Mouse (Mus musculus): ENCODE measurements around the gene Nek8. TPM values are rescaled to one million over a fixed set of nuclear protein-coding genes. Genes with fewer than 3 reads are reported as not detected.

Gene Nek8
- polyA plus RNA-seq, 1 experiment from 2014 or later, result 6.6 TPM

DNA sequence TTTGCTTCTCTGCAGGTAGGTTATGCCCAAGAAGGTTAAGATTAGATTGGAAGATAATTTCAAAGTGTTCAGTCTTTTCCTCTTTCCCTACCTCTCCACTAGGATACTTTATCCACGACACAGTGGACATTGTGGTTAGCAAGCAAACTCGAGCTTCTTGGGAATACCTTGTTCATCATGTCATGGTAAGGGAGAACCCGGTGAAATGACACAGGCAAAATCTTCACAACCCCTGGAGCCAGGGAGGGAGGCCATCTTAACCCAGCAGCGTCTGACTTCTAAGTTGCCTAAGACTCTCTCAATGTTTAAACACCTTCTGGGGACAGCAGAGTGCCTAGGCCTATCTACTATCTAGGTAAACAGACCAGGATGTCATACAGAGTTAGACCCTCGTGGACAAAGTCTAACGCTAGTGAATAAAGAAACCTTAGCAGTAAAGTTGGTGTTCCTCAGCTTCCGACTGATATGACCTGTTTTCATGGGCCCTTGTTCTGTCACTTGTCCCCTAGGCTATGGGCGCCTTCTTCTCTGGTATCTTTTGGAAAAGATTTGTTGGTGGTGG lies 3.0 kb upstream of the Nek8 start:
- no peak for ATAC-seq
- Histone ChIP-seq H3K9ac (ENCODE audit: low read depth, low read length) (no peak overlapping the region), H3K4me1 (ENCODE audit: control insufficient read depth, insufficient read depth, low read length) (peaks cover 35% of the 10 kb centered on the region), H3K27me3 (ENCODE audit: control insufficient read depth, insufficient read depth, low read depth, low read length) (no peaks in the 10 kb centered on the region), H3K36me3 (ENCODE audit: control insufficient read depth, insufficient read depth, low read length) (peaks cover 13% of the 10 kb centered on the region), H3K4me2 (ENCODE audit: low read length) (peak overlapping the region; percentile 74), H3K4me3 (ENCODE audit: low read depth, low read length) (peak overlapping the region; percentile 35), H3K27ac (ENCODE audit: low read length) (no peak overlapping the region), H3K9me3 (replicated peaks; ENCODE audit: control insufficient read depth, low read length, poor library complexity, severe bottlenecking) (no peaks in the 10 kb centered on the region)
- 35% methylated on average over 8 of the region's 8 CpGs for WGBS

DNA sequence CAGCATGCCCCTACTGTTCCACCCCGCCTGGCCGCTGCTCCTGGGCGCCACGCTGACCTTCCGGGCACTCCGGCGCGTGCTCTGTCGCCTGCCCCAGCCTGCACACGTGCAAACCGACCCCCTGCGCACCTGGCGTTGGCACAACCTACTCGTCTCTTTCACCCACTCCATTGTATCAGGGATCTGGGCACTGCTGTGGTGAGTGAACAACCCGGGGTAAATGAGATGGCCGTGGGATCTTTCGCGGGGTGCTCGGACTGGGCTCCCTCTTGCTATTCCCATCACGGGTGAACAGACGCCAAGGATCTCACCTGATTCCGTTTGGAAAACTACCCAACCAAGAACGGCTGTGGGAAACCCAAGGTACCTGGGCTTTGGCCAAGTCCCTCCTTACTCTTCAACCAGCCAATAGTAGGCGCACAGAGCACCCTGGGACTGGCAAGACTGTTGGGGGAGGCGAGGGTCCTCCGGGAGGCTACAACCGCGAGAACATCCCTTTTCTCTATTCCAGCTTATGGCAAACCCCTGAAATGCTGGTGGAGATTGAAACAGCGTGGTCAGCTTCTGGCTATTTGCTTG lies 2.5 kb upstream of the Nek8 start:
- H3K9ac ChIP-seq (ENCODE audit: low read depth, low read length), result peak overlapping the region; percentile 54
- H3K27me3 ChIP-seq (ENCODE audit: control insufficient read depth, insufficient read depth, low read depth, low read length), result no peaks in the 10 kb centered on the region
- peak overlapping the region; percentile 76 for H3K27ac ChIP-seq (ENCODE audit: low read length)
- H3K4me3 ChIP-seq (ENCODE audit: low read depth, low read length), result peak overlapping the region; percentile 35
- 3% methylated on average over 29 of the region's 29 CpGs for WGBS
- no peak for ATAC-seq
- H3K4me2 ChIP-seq (ENCODE audit: low read length), result peak overlapping the region; percentile 74
- H3K9me3 ChIP-seq (replicated peaks; ENCODE audit: control insufficient read depth, low read length, poor library complexity, severe bottlenecking), result no peaks in the 10 kb centered on the region
- H3K36me3 ChIP-seq (ENCODE audit: control insufficient read depth, insufficient read depth, low read length), result peaks cover 13% of the 10 kb centered on the region
- H3K4me1 ChIP-seq (ENCODE audit: control insufficient read depth, insufficient read depth, low read length), result peaks cover 32% of the 10 kb centered on the region

DNA sequence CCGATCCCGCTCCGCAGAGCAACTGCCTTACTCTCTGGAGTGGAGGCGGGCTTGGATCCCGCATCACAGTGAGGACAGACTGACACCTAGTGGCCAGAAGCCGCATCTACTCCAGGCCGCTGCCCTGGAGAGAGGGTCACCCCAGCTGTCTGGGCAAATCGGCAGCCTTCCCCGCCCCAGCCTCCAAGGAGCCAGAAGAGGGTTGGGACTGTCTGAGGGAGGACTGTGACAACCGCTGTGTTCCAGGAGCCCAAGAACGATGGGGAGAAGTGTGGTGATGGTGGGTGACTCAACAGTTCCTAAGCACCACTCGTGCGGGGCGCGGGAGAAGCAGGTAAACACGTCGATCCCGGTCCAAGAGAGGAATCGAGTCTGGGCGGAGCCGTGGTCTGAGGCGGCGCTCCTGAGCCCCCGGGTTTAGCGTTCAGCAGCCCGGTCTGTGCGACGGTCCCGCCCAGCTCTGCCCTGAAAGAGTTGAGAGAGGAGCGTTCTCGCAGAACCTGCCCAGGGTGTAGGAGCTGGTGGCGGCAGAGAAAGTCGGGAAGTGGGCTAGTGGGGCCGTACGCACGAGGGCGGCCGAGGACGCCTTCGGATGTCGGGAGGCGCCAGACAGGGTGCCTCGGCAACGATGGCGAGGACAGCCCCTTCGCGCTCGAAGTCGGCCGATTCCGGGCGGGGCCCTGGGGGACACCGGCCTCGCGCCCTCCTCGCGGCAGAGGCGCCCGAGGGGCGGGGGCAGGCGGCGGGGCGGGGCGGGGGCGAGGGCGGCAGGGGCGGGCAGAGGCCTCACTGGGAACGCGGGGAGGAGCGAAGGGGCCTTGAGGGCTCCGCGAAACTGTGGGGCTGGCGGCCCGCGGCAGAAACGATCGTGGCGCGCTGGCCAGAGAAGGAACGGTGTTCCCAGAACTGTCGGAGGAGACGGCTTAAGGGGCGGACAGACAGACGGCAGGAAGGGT lies 1.7 kb upstream of the Nek8 start:
- under 1% methylated on average over 56 of the region's 84 CpGs for WGBS
- Histone ChIP-seq H3K36me3 (ENCODE audit: control insufficient read depth, insufficient read depth, low read length) (peaks cover 13% of the 10 kb centered on the region), H3K9me3 (replicated peaks; ENCODE audit: control insufficient read depth, low read length, poor library complexity, severe bottlenecking) (no peaks in the 10 kb centered on the region), H3K27ac (ENCODE audit: low read length) (peak overlapping the region; percentile 76), H3K4me1 (ENCODE audit: control insufficient read depth, insufficient read depth, low read length) (peaks cover 30% of the 10 kb centered on the region), H3K4me3 (ENCODE audit: low read depth, low read length) (peak overlapping the region; percentile 35), H3K9ac (ENCODE audit: low read depth, low read length) (peak overlapping the region; percentile 54), H3K27me3 (ENCODE audit: control insufficient read depth, insufficient read depth, low read depth, low read length) (no peaks in the 10 kb centered on the region), H3K4me2 (ENCODE audit: low read length) (peak overlapping the region; percentile 74)
- peak; percentile 90 for ATAC-seq

DNA sequence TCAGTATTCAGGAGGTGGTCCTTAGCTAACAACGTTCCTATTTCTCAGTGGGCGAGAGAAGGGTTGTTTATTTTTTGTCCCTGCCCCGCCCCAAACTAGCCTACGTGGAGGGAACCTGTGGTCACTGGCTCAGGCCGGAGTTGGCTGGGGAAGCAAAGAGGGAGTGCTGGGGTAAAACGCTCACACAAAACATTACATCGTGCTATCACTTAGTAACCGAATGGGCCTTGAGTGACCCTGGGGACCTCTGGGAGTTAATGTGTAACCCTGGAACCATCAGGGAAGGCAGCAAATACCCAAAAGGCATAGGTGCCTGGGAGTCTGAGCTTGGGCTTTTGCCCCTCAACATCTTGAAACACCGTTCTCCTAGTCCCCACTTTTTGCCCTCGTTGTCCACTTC lies 962 bp upstream of the Nek8 start:
- Histone ChIP-seq H3K27me3 (ENCODE audit: control insufficient read depth, insufficient read depth, low read depth, low read length) (no peaks in the 10 kb centered on the region), H3K4me1 (ENCODE audit: control insufficient read depth, insufficient read depth, low read length) (peaks cover 30% of the 10 kb centered on the region), H3K4me3 (ENCODE audit: low read depth, low read length) (peak overlapping the region; percentile 64), H3K27ac (ENCODE audit: low read length) (no peak overlapping the region; the same call in 1 of the 2 replicates), H3K36me3 (ENCODE audit: control insufficient read depth, insufficient read depth, low read length) (peaks cover 13% of the 10 kb centered on the region), H3K9ac (ENCODE audit: low read depth, low read length) (peak overlapping the region; percentile 7; the same call in 1 of the 2 replicates), H3K9me3 (replicated peaks; ENCODE audit: control insufficient read depth, low read length, poor library complexity, severe bottlenecking) (no peaks in the 10 kb centered on the region), H3K4me2 (ENCODE audit: low read length) (peak overlapping the region; percentile 74)
- ATAC-seq, result no peak
- 3% methylated on average over 10 of the region's 10 CpGs for WGBS

DNA sequence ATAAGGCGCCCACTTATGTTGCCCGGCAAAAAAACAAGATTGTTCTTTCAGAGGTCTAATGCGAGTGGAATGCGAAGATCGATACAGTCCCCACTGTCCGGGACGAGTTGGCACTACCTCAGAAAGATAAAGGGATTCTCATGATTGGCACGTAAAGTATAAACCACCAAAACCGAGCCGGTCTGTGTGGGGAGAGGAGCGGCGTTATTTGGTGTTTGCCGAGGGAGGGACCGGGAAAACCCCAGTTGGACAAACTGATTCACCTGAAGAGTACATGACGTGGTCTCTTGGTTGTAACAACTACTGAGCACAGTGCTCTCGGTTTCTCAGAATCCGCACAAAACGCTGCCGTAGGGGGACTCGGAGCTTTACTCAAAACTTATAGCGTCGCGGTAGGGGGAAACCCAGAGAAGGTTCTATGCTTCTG lies 443 bp upstream of the Nek8 start:
- Histone ChIP-seq H3K9ac (ENCODE audit: low read depth, low read length) (peak overlapping the region; percentile 7; the same call in 1 of the 2 replicates), H3K9me3 (replicated peaks; ENCODE audit: control insufficient read depth, low read length, poor library complexity, severe bottlenecking) (no peaks in the 10 kb centered on the region), H3K27ac (ENCODE audit: low read length) (peak overlapping the region; percentile 55)

DNA sequence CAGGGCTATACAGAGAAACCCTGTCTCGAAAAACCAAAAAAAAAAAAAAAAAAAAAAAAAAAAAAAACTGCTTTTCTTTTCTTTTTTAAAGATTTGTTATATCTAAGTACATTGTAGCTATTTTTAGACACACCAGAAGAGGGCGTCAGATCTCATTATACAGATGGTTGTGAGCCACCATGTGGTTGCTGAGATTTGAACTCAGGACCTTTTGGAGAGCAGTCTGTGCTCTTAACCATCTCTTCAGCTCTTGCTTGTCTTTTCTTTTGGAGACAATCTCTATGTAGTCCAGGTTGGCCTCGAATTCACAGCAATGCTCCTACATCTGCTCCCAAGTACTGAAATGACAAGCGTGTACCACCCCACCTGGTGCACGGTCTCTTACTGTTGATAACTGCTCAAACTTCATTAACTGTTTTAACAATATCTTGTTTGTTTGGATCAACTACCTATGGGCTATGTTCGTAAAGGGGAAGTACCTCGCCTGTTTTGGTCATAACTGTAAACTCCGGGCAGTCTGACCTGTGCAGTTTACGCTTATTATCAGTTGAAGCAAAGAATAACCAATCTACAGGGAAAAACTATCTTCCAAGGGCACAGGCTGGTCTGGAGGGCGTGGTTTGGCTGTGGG lies 589 bp downstream of the Nek8 start:
- Histone ChIP-seq H3K9me3 (replicated peaks; ENCODE audit: control insufficient read depth, low read length, poor library complexity, severe bottlenecking) (no peaks in the 10 kb centered on the region), H3K4me3 (ENCODE audit: low read depth, low read length) (peak overlapping the region; percentile 64), H3K36me3 (ENCODE audit: control insufficient read depth, insufficient read depth, low read length) (peaks cover 10% of the 10 kb centered on the region), H3K27ac (ENCODE audit: low read length) (peak overlapping the region; percentile 55), H3K4me1 (ENCODE audit: control insufficient read depth, insufficient read depth, low read length) (peaks cover 20% of the 10 kb centered on the region), H3K4me2 (ENCODE audit: low read length) (peak overlapping the region; percentile 74), H3K27me3 (ENCODE audit: control insufficient read depth, insufficient read depth, low read depth, low read length) (no peaks in the 10 kb centered on the region), H3K9ac (ENCODE audit: low read depth, low read length) (peak overlapping the region; percentile 55)
- no peak for ATAC-seq
- WGBS, result 5% methylated on average over 9 of the region's 10 CpGs

More for the DNA sequence above, 443 bp upstream of the Nek8 start:
- H3K4me2 ChIP-seq (ENCODE audit: low read length), result peak overlapping the region; percentile 74
- peak overlapping the region; percentile 64 for H3K4me3 ChIP-seq (ENCODE audit: low read depth, low read length)
- ATAC-seq, result no peak
- H3K4me1 ChIP-seq (ENCODE audit: control insufficient read depth, insufficient read depth, low read length), result peaks cover 25% of the 10 kb centered on the region
- H3K36me3 ChIP-seq (ENCODE audit: control insufficient read depth, insufficient read depth, low read length), result peaks cover 13% of the 10 kb centered on the region
- WGBS, result under 1% methylated on average over 23 of the region's 23 CpGs
- H3K27me3 ChIP-seq (ENCODE audit: control insufficient read depth, insufficient read depth, low read depth, low read length), result no peaks in the 10 kb centered on the region

DNA sequence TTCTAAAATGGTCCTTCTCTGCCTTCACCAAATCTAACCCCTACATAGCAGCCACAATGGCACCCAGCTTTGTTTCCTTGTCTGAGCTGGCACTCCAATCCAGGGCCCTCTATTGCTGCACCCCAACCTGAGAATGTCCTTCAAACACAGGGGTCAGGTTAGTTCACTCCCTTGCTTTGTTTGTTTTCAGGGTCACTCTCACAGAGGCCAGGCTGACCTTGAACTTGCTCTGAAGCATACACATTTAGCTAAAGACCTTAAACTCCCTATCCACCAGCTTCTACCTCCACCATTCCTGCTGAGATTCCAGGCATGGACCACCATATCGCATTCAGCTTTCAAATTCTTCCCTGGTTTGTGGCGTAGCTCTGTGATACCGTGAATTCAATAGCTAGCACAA lies 2.0 kb downstream of the Nek8 start:
- ATAC-seq, result no peak
- Histone ChIP-seq H3K27me3 (ENCODE audit: control insufficient read depth, insufficient read depth, low read depth, low read length) (no peaks in the 10 kb centered on the region), H3K9ac (ENCODE audit: low read depth, low read length) (no peak overlapping the region), H3K36me3 (ENCODE audit: control insufficient read depth, insufficient read depth, low read length) (peaks cover under 1% of the 10 kb centered on the region), H3K4me1 (ENCODE audit: control insufficient read depth, insufficient read depth, low read length) (peaks cover 19% of the 10 kb centered on the region), H3K4me2 (ENCODE audit: low read length) (no peak overlapping the region), H3K4me3 (ENCODE audit: low read depth, low read length) (no peak overlapping the region), H3K27ac (ENCODE audit: low read length) (no peak overlapping the region), H3K9me3 (replicated peaks; ENCODE audit: control insufficient read depth, low read length, poor library complexity, severe bottlenecking) (no peaks in the 10 kb centered on the region)
- WGBS, result 89% methylated on average over 3 of the region's 3 CpGs

DNA sequence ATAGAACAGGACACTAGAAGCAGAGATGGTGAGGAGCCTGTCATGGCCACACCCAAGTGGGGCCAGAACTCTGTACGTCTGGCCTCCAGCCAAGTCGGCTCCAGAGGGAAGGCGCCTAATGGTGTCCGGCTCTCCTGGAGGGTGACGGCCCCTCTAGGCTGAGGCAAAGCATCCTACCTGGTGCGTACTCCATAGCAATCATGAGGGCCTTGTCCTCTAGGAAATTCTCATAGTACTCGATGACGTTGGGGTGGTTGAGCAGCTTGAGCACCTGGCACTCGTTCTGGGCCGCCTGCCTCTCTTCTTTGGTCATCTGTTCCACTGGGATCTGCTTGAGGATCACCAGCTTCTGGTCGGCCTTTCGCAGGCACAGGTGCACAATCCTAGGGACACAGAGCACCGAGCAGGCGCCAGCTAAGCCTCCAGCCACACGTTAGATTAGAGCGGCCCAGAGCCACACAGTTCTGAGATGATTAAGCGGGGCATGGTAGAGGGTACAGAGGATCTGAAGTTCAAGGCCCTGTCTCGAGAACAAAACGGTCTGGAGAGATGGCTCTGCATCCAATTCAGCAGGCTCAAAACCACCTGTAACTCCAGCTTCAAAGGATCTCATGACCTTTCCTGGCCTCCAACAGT lies 3.6 kb downstream of the Nek8 start:
- Histone ChIP-seq H3K9ac (ENCODE audit: low read depth, low read length) (no peak overlapping the region), H3K27me3 (ENCODE audit: control insufficient read depth, insufficient read depth, low read depth, low read length) (no peaks in the 10 kb centered on the region), H3K27ac (ENCODE audit: low read length) (no peak overlapping the region), H3K4me1 (ENCODE audit: control insufficient read depth, insufficient read depth, low read length) (peaks cover 11% of the 10 kb centered on the region), H3K36me3 (ENCODE audit: control insufficient read depth, insufficient read depth, low read length) (no peaks in the 10 kb centered on the region), H3K9me3 (replicated peaks; ENCODE audit: control insufficient read depth, low read length, poor library complexity, severe bottlenecking) (no peaks in the 10 kb centered on the region), H3K4me2 (ENCODE audit: low read length) (no peak overlapping the region), H3K4me3 (ENCODE audit: low read depth, low read length) (no peak overlapping the region)
- ATAC-seq, result no peak
- WGBS, result 88% methylated on average over 19 of the region's 19 CpGs
